Mouse (Mus musculus) C2C12 (cell line): Measurements from ENCODE around the gene Lrch1.

Source experiments
- CEBPB ChIP-seq: IDR thresholded peaks from one replicate; pipeline ENCODE4 v1.6.1; 2011; ENCODE audit warnings: low read depth, mild to moderate bottlenecking, control low read depth, moderate library complexity
- CTCF ChIP-seq: IDR thresholded peaks from one replicate; pipeline ENCODE4 v1.5.1; 2011; ENCODE audit not compliant: control insufficient read depth, insufficient read depth, insufficient read length
- MAX ChIP-seq: IDR thresholded peaks from one replicate; pipeline ENCODE4 v1.6.1; 2011; ENCODE audit warnings: mild to moderate bottlenecking, control low read depth
- MYOD1 ChIP-seq: IDR thresholded peaks from one replicate; pipeline ENCODE4 v1.6.1; 2011; ENCODE audit warnings: low read depth; ENCODE audit not compliant: control insufficient read depth, insufficient read length
- MYOG ChIP-seq: IDR thresholded peaks from one replicate; pipeline ENCODE4 v1.6.1; 2011; ENCODE audit not compliant: control insufficient read depth, insufficient read length; ENCODE audit errors: extremely low read depth
- USF1 ChIP-seq: IDR thresholded peaks from one replicate; pipeline ENCODE4 v1.6.1; 2011; ENCODE audit warnings: low read depth, mild to moderate bottlenecking, control low read depth, moderate library complexity

DNA sequence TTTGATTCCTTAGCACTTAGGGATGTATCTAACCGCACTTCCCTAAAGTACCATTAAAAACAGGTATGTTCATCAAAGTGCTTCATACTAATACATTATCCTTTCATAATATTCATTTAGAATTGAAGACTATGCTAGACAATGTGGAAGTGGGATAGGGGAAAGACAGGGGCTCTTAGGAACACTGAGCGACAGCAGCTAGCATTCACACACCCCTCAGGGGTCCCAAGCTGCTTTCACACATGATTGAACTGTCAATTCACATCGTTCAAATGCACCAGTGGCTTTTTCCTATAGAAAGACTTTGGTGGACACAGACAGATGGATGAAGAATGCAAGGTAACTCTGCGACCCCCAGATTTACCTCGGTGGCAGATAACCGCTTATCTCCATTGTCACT is 131.0 kb downstream of the Lrch1 start:
- TF ChIP-seq CTCF (no peak), MYOG (no peak), USF1 (no peak), MYOD1 (no peak), MAX (no peak), CEBPB (no peak)
